Mouse (Mus musculus): ENCODE measurements around the gene Slc35f4. TPM values are rescaled to one million over a fixed set of nuclear protein-coding genes. Genes with fewer than 3 reads are reported as not detected.

Gene Slc35f4
- total and polyA plus RNA-seq, 3 experiments = 0.44 TPM; not detected in 2

- Histone ChIP-seq H3K36me3 (replicated peaks) (no peaks in the 10 kb centered on the region), H3K27me3 (ENCODE audit: insufficient read depth, low read length) (no peaks in the 10 kb centered on the region; the same call in 1 of the 2 replicates), H3K4me1 (ENCODE audit: insufficient read depth, low read depth, low read length) (no peaks in the 10 kb centered on the region), H3K9me3 (replicated peaks) (no peaks in the 10 kb centered on the region), H3K4me3 (ENCODE audit: low read depth, low read length) (no peak overlapping the region)
- no peak for TF ChIP-seq CTCF (IDR thresholded peaks at IDR 0.05; ENCODE audit: low read depth, low read length)
- TF ChIP-seq GATA2 (IDR thresholded peaks at IDR 0.05; ENCODE audit: borderline replicate concordance, low read depth, low read length) = no peak
- TF ChIP-seq GATA1 (IDR thresholded peaks at IDR 0.05; ENCODE audit: borderline replicate concordance, low read length) = no peak
- TF ChIP-seq POLR2AphosphoS5 (IDR thresholded peaks at IDR 0.05; ENCODE audit: insufficient replicate concordance, low read depth, low read length) = no peak
- TF ChIP-seq TAL1 (conservative IDR thresholded peaks at IDR 0.05; ENCODE audit: low read depth, low read length) = no peak
- no peak for DNase-seq (ENCODE audit: low spot score)
- no peak for ATAC-seq (ENCODE audit: extremely low read depth, insufficient number of reproducible peaks, low FRiP score, poor library complexity, severe bottlenecking)
Observed at GRCm38 (mm10) chr14:49313376-49313775, 212.5 kb downstream of the Slc35f4 start.

GRCm38 (mm10) chr14:49311548-49311947 is 214.3 kb downstream of the Slc35f4 start:
- H3K27me3 ChIP-seq (ENCODE audit: insufficient read depth, low read length) = no peaks in the 10 kb centered on the region; the same call in 1 of the 2 replicates
- ATAC-seq (ENCODE audit: extremely low read depth, insufficient number of reproducible peaks, low FRiP score, poor library complexity, severe bottlenecking) = no peak
- H3K4me3 ChIP-seq (ENCODE audit: low read depth, low read length) = no peak overlapping the region
- no peaks in the 10 kb centered on the region for H3K36me3 ChIP-seq (replicated peaks)
- no peaks in the 10 kb centered on the region for H3K9me3 ChIP-seq (replicated peaks)
- no peaks in the 10 kb centered on the region for H3K4me1 ChIP-seq (ENCODE audit: insufficient read depth, low read depth, low read length)
- DNase-seq (ENCODE audit: low spot score) = no peak
- TF ChIP-seq POLR2AphosphoS5 (IDR thresholded peaks at IDR 0.05; ENCODE audit: insufficient replicate concordance, low read depth, low read length) (no peak), GATA1 (IDR thresholded peaks at IDR 0.05; ENCODE audit: borderline replicate concordance, low read length) (no peak), TAL1 (conservative IDR thresholded peaks at IDR 0.05; ENCODE audit: low read depth, low read length) (no peak), CTCF (IDR thresholded peaks at IDR 0.05; ENCODE audit: low read depth, low read length) (no peak), GATA2 (IDR thresholded peaks at IDR 0.05; ENCODE audit: borderline replicate concordance, low read depth, low read length) (no peak)

- no peak for ATAC-seq (ENCODE audit: extremely low read depth, insufficient number of reproducible peaks, low FRiP score, poor library complexity, severe bottlenecking)
- no peaks in the 10 kb centered on the region for H3K36me3 ChIP-seq (replicated peaks)
- DNase-seq (ENCODE audit: low spot score) = no peak
- H3K4me1 ChIP-seq (ENCODE audit: insufficient read depth, low read depth, low read length) = no peaks in the 10 kb centered on the region
- no peak overlapping the region for H3K4me3 ChIP-seq (ENCODE audit: low read depth, low read length)
- no peaks in the 10 kb centered on the region for H3K9me3 ChIP-seq (replicated peaks)
- no peaks in the 10 kb centered on the region; the same call in 1 of the 2 replicates for H3K27me3 ChIP-seq (ENCODE audit: insufficient read depth, low read length)
- TF ChIP-seq CTCF (IDR thresholded peaks at IDR 0.05; ENCODE audit: low read depth, low read length) = no peak
- TF ChIP-seq TAL1 (conservative IDR thresholded peaks at IDR 0.05; ENCODE audit: low read depth, low read length) = no peak
- no peak for TF ChIP-seq POLR2AphosphoS5 (IDR thresholded peaks at IDR 0.05; ENCODE audit: insufficient replicate concordance, low read depth, low read length)
- TF ChIP-seq GATA2 (IDR thresholded peaks at IDR 0.05; ENCODE audit: borderline replicate concordance, low read depth, low read length) = no peak
- TF ChIP-seq GATA1 (IDR thresholded peaks at IDR 0.05; ENCODE audit: borderline replicate concordance, low read length) = no peak
Observed at GRCm38 (mm10) chr14:49311091-49311492, 214.8 kb downstream of the Slc35f4 start.

GRCm38 (mm10) chr14:49309670-49310069 is 216.2 kb downstream of the Slc35f4 start:
- no peak for DNase-seq (ENCODE audit: low spot score)
- H3K9me3 ChIP-seq (replicated peaks) = no peaks in the 10 kb centered on the region
- H3K4me1 ChIP-seq (ENCODE audit: insufficient read depth, low read depth, low read length) = no peaks in the 10 kb centered on the region

GRCm38 (mm10) chr14:49308591-49308990 is 217.3 kb downstream of the Slc35f4 start:
- H3K36me3 ChIP-seq (replicated peaks) = no peaks in the 10 kb centered on the region
- ATAC-seq (ENCODE audit: extremely low read depth, insufficient number of reproducible peaks, low FRiP score, poor library complexity, severe bottlenecking) = no peak
- DNase-seq (ENCODE audit: low spot score) = no peak
- no peaks in the 10 kb centered on the region for H3K9me3 ChIP-seq (replicated peaks)
- H3K4me1 ChIP-seq (ENCODE audit: insufficient read depth, low read depth, low read length) = no peaks in the 10 kb centered on the region
- H3K4me3 ChIP-seq (ENCODE audit: low read depth, low read length) = no peak overlapping the region
- no peak for TF ChIP-seq POLR2AphosphoS5 (IDR thresholded peaks at IDR 0.05; ENCODE audit: insufficient replicate concordance, low read depth, low read length)
- TF ChIP-seq GATA1 (IDR thresholded peaks at IDR 0.05; ENCODE audit: borderline replicate concordance, low read length) = no peak
- TF ChIP-seq GATA2 (IDR thresholded peaks at IDR 0.05; ENCODE audit: borderline replicate concordance, low read depth, low read length) = no peak
- no peak for TF ChIP-seq CTCF (IDR thresholded peaks at IDR 0.05; ENCODE audit: low read depth, low read length)
- no peak for TF ChIP-seq TAL1 (conservative IDR thresholded peaks at IDR 0.05; ENCODE audit: low read depth, low read length)
- no peaks in the 10 kb centered on the region; the same call in 1 of the 2 replicates for H3K27me3 ChIP-seq (ENCODE audit: insufficient read depth, low read length)

More at GRCm38 (mm10) chr14:49309670-49310069, 216.2 kb downstream of the Slc35f4 start:
- ATAC-seq (ENCODE audit: extremely low read depth, insufficient number of reproducible peaks, low FRiP score, poor library complexity, severe bottlenecking) = no peak
- Histone ChIP-seq H3K27me3 (ENCODE audit: insufficient read depth, low read length) (no peaks in the 10 kb centered on the region; the same call in 1 of the 2 replicates), H3K36me3 (replicated peaks) (no peaks in the 10 kb centered on the region), H3K4me3 (ENCODE audit: low read depth, low read length) (no peak overlapping the region)
- TF ChIP-seq GATA2 (IDR thresholded peaks at IDR 0.05; ENCODE audit: borderline replicate concordance, low read depth, low read length) (no peak), POLR2AphosphoS5 (IDR thresholded peaks at IDR 0.05; ENCODE audit: insufficient replicate concordance, low read depth, low read length) (no peak), CTCF (IDR thresholded peaks at IDR 0.05; ENCODE audit: low read depth, low read length) (no peak), TAL1 (conservative IDR thresholded peaks at IDR 0.05; ENCODE audit: low read depth, low read length) (no peak), GATA1 (IDR thresholded peaks at IDR 0.05; ENCODE audit: borderline replicate concordance, low read length) (no peak)

- no peaks in the 10 kb centered on the region for H3K4me1 ChIP-seq (ENCODE audit: insufficient read depth, low read depth, low read length)
- no peaks in the 10 kb centered on the region for H3K9me3 ChIP-seq (replicated peaks)
- H3K27me3 ChIP-seq (ENCODE audit: insufficient read depth, low read length) = no peaks in the 10 kb centered on the region; the same call in 1 of the 2 replicates
- no peaks in the 10 kb centered on the region for H3K36me3 ChIP-seq (replicated peaks)
- no peak for ATAC-seq (ENCODE audit: extremely low read depth, insufficient number of reproducible peaks, low FRiP score, poor library complexity, severe bottlenecking)
- TF ChIP-seq CTCF (IDR thresholded peaks at IDR 0.05; ENCODE audit: low read depth, low read length) (no peak), GATA1 (IDR thresholded peaks at IDR 0.05; ENCODE audit: borderline replicate concordance, low read length) (no peak), TAL1 (conservative IDR thresholded peaks at IDR 0.05; ENCODE audit: low read depth, low read length) (no peak), POLR2AphosphoS5 (IDR thresholded peaks at IDR 0.05; ENCODE audit: insufficient replicate concordance, low read depth, low read length) (no peak), GATA2 (IDR thresholded peaks at IDR 0.05; ENCODE audit: borderline replicate concordance, low read depth, low read length) (no peak)
- H3K4me3 ChIP-seq (ENCODE audit: low read depth, low read length) = no peak overlapping the region
- DNase-seq (ENCODE audit: low spot score) = no peak
Observed at GRCm38 (mm10) chr14:49307842-49308241, 218.0 kb downstream of the Slc35f4 start.
